Mouse (Mus musculus) hindbrain, embryonic 15.5 days (tissue): ENCODE results near the gene Mrc2. TPM values are rescaled to one million over a fixed set of nuclear protein-coding genes. Genes with fewer than 3 reads are reported as not detected.

ENCODE experiments used
- ATAC-seq: fragments of 200-750 bp; cut with Nextera tagmentation; 2 replicates; pipeline ENCODE4 v1.8.0; 2017; ENCODE audit warnings: low read depth, moderate number of reproducible peaks, moderate TSS enrichment; ENCODE audit not compliant: low FRiP score
- H3K27ac ChIP-seq: fragments of 300-500 bp; sonication (generic); replicated peaks from 2 replicates; pipeline ENCODE4 v1.5.1; 2015; ENCODE audit warnings: mild to moderate bottlenecking, inconsistent platforms
- H3K27me3 ChIP-seq: fragments of 300-500 bp; sonication (generic); 2 replicates; pipeline ENCODE4 v1.6.1; 2015; ENCODE audit warnings: control low read depth, inconsistent platforms
- H3K36me3 ChIP-seq: fragments of 300-500 bp; sonication (generic); 2 replicates; pipeline ENCODE4 v1.6.1; 2015; ENCODE audit warnings: control low read depth, inconsistent platforms
- H3K4me1 ChIP-seq: fragments of 300-500 bp; sonication (generic); replicated peaks from 2 replicates; pipeline ENCODE4 v1.6.1; 2015; ENCODE audit warnings: control low read depth, inconsistent platforms
- H3K4me2 ChIP-seq: fragments of 300-500 bp; sonication (generic); 2 replicates; pipeline ENCODE4 v1.6.1; 2015; ENCODE audit warnings: moderate library complexity, mild to moderate bottlenecking, inconsistent platforms
- H3K4me3 ChIP-seq: fragments of 300-500 bp; sonication (generic); 2 replicates; pipeline ENCODE4 v1.5.1; 2015; ENCODE audit warnings: mild to moderate bottlenecking, inconsistent platforms
- H3K9ac ChIP-seq: fragments of 300-500 bp; sonication (generic); 2 replicates; pipeline ENCODE4 v1.6.1; 2015; ENCODE audit warnings: inconsistent platforms
- H3K9me3 ChIP-seq: fragments of 300-500 bp; sonication (generic); 2 replicates; pipeline ENCODE4 v1.6.1; 2016; ENCODE audit warnings: control low read depth, inconsistent platforms
- WGBS: fragments of 180-500 bp; shearing (Covaris S2); methylation state at CpG from one replicate; pipeline ENCODE4 v1.1.7; 2015; 5-methylcytosine and 5-hydroxymethylcytosine counted together
- polyA plus RNA-seq: library from polyadenylated mRNA; unstranded; fragments of >200 nt; fragmentation: Nextera tagmentation; extraction: Ambion mirVana; gene quantifications from 2 replicates; pipeline ENCODE4 v1.2.1, GENCODE M21; 2015

Gene Mrc2
- polyA plus RNA-seq, 1 experiment from 2014 or later = 5.8 TPM

DNA sequence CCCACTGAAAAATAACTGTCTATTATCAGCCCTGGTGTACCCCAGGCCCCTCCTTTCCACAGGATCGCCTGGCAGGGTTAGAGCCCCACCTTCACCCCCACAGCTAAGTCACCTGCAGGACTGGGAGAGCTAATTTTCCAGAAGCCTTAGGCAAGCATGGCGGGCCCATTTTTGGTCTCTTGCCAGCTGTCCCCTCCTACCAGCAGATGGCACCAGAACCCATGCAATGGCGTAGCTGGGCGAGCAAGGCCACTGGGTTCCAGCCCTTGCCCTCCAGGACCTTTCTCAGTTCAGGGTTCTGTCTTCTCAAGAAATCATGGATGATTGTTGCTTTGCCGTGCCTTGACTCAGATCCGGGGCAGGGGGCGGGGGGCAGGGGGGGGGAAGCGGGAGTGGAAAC is 40.0 kb downstream of the Mrc2 start:
- H3K9me3 ChIP-seq = no peaks in the 10 kb centered on the region
- no peaks in the 10 kb centered on the region for H3K36me3 ChIP-seq
- H3K27me3 ChIP-seq = no peaks in the 10 kb centered on the region
- H3K27ac ChIP-seq = no peak overlapping the region
- no peak for ATAC-seq
- no peak overlapping the region for H3K9ac ChIP-seq
- peaks cover 9% of the 10 kb centered on the region; the same call in 1 of the 2 replicates for H3K4me1 ChIP-seq
- WGBS = 53% methylated on average over 8 of the region's 8 CpGs
- no peak overlapping the region for H3K4me3 ChIP-seq
- no peak overlapping the region for H3K4me2 ChIP-seq

DNA sequence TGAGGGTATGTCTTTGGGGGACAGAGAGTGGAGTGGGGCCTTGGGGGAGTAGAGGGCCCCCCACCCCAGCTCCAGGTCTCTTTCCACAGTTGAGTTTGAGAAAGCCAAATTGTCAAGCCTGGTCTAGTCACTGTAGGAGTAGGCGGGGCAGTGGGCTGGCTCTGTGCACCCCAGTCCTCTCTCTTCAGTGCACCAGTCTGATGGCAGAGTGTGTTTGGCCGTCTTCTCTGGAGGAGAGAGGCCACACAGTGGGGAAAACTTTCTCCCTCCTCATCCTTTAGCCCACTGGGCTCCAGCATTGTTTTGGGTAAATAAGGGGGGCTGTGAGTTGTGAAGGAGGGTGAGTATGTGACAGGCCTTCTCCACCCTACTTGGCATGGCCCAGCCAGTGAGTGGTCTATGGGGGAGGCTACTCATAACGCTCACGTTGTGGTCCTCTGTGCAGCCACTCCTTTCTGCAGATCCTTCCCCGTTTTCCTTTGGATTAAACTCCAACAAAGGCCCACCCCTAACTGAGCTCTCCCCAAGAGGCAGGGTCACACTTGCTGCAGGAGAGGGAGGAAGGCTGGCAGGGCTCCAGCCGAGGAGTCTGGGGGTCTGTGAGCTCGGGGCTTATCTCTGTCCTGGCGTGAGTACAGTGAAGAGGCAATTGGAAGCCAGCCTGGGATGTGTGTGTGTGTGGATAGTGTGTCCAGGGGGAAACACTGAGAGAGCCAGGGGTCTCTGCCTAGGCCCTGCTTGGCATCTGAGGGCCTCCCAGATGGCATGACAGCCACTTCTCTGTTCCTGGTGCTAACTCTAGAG is 41.6 kb downstream of the Mrc2 start:
- Histone ChIP-seq H3K9ac (no peak overlapping the region), H3K36me3 (no peaks in the 10 kb centered on the region), H3K4me3 (no peak overlapping the region), H3K9me3 (no peaks in the 10 kb centered on the region), H3K27me3 (no peaks in the 10 kb centered on the region), H3K4me1 (peaks cover 13% of the 10 kb centered on the region; the same call in 1 of the 2 replicates), H3K4me2 (no peak overlapping the region), H3K27ac (no peak overlapping the region)
- peak; percentile 33; the same call in 1 of the 2 replicates for ATAC-seq
- WGBS = 48% methylated on average over 8 of the region's 8 CpGs

DNA sequence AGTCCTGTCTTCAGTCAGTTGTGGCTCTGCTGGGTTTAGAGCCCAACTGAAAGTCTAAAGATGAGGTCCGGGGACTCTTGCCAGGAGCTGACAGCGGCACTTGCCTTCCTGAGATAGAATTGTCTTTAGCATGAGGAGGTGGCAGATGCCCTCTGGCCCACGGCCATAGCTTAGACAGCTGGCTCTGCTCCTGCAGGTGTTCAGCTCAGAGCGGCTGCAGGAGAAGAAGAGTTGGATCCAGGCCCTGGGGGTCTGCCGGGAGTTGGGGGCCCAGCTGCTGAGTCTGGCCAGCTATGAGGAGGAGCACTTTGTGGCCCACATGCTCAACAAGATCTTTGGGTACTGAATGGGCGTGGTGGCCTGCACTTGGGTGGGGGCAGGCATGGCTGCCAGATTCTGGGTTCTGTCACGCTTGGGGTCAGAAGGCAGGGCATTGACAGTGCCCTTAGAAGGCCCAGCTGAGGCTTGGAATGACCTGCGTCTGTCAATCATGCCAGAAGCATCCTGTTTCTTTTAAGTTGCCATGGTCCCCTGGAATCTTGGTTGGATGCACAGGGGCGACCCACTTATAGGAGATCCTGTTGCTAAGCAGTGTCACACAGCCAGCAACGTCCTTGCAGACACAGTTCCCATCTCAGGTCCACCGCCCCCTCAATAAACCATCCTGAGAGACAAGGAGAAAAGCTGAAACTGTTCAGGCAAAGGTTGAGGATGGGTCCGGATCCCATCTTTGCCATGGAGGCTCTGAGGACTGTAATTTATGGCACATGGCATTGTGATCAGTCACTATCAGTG is 46.4 kb downstream of the Mrc2 start:
- H3K4me1 ChIP-seq = 0 out of 2 replicates have a peak, but pooled peaks cover 4% of the 10 kb centered on the region
- H3K27ac ChIP-seq = no peak overlapping the region
- H3K4me3 ChIP-seq = no peak overlapping the region
- 62% methylated on average over 12 of the region's 12 CpGs for WGBS
- no peaks in the 10 kb centered on the region for H3K27me3 ChIP-seq
- H3K4me2 ChIP-seq = no peak overlapping the region
- no peaks in the 10 kb centered on the region for H3K9me3 ChIP-seq
- H3K9ac ChIP-seq = no peak overlapping the region
- H3K36me3 ChIP-seq = no peaks in the 10 kb centered on the region
- no peak for ATAC-seq

DNA sequence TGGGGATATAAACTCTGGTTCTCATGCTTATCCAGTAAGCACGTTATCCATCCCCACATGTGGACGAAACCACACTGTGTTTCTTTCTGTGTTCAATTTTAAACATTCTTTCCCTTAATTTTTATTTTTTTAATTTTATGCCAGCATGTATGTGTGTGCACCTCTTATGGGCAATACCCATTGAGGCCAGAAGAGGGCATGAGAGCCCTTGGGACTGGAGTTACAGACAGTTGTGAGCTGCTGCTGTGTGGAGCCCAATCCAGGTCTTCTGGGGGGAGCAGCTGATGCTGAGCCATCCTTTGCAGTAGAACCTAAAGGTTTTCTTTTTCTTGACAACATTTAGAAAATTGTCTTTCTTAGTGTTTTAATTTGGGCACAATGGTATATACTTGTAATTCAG is 52.8 kb downstream of the Mrc2 start:
- Histone ChIP-seq H3K4me1 (0 out of 2 replicates have a peak, but pooled peaks cover 4% of the 10 kb centered on the region), H3K9ac (no peak overlapping the region), H3K9me3 (no peaks in the 10 kb centered on the region), H3K27me3 (no peaks in the 10 kb centered on the region), H3K36me3 (no peaks in the 10 kb centered on the region), H3K4me3 (no peak overlapping the region), H3K4me2 (no peak overlapping the region), H3K27ac (no peak overlapping the region)
- WGBS = 78% methylated on average over 2 of the region's 2 CpGs
- no peak for ATAC-seq

DNA sequence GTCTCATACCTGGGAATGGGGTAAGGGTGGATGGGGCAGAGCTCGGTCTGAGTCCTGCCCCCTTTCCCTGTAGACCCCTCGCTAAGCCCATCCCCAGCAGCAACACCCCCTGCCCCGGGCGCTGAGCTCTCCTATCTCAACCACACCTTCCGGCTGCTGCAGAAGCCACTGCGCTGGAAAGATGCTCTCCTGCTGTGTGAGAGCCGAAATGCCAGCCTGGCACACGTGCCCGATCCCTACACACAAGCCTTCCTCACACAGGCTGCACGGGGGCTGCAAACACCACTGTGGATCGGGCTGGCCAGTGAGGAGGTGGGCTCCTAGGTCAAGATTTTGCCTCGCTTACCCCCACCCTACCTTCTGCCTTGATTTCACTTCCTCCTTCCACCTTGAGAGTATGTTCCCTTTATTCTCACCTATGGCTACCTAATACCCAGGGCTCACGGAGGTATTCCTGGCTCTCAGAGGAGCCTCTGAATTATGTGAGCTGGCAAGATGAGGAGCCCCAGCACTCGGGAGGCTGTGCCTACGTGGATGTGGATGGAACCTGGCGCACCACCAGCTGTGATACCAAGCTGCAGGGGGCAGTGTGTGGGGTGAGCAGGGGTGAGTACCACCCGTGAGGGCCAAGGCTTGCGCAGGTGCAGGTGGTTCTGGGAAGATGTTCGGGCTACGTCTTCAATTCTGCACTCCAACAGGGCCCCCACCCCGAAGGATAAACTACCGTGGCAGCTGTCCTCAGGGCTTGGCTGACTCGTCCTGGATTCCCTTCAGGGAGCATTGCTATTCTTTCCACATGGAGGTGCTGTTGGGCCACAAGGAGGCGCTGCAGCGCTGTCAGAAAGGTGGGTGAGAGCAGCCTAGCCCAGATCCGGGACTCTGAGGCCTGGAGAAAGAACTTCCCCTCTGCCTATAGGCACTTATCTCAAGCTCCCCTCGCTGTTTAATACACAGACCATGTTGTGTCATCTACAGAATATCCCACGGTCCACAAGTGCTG is 55.0 kb downstream of the Mrc2 start:
- H3K27ac ChIP-seq = no peak overlapping the region
- H3K9ac ChIP-seq = no peak overlapping the region
- H3K36me3 ChIP-seq = no peaks in the 10 kb centered on the region
- 54% methylated on average over 28 of the region's 28 CpGs for WGBS
- no peaks in the 10 kb centered on the region for H3K27me3 ChIP-seq
- peak; percentile 80 for ATAC-seq
- H3K4me2 ChIP-seq = peak overlapping the region; percentile 27; the same call in 1 of the 2 replicates
- 0 out of 2 replicates have a peak, but pooled peaks cover 4% of the 10 kb centered on the region for H3K4me1 ChIP-seq
- H3K9me3 ChIP-seq = no peaks in the 10 kb centered on the region
- H3K4me3 ChIP-seq = no peak overlapping the region

DNA sequence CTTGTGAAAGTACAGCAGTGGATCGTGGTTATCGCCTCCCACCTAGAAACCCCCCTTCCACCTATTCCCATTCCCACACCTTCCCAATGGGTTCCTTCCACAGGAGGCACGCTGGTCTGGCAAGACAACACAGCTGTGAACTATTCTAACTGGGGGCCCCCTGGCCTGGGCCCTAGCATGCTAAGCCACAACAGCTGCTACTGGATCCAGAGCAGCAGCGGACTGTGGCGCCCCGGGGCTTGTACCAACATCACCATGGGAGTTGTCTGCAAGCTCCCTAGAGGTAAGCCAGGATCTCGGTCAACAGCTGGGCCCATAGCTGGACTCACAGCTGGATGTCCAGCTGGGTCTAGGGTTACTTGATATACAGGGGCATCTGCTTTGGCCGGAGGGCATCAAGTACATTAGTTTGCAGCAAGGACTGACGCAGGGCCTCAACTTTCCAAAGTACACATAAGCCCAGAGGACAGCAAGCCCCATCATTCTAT is 56.1 kb downstream of the Mrc2 start:
- Histone ChIP-seq H3K27me3 (no peaks in the 10 kb centered on the region), H3K4me2 (no peak overlapping the region), H3K9ac (no peak overlapping the region), H3K36me3 (no peaks in the 10 kb centered on the region), H3K9me3 (no peaks in the 10 kb centered on the region), H3K27ac (no peak overlapping the region), H3K4me3 (no peak overlapping the region), H3K4me1 (peaks cover 11% of the 10 kb centered on the region)
- 93% methylated on average over 9 of the region's 9 CpGs for WGBS
- ATAC-seq = no peak

DNA sequence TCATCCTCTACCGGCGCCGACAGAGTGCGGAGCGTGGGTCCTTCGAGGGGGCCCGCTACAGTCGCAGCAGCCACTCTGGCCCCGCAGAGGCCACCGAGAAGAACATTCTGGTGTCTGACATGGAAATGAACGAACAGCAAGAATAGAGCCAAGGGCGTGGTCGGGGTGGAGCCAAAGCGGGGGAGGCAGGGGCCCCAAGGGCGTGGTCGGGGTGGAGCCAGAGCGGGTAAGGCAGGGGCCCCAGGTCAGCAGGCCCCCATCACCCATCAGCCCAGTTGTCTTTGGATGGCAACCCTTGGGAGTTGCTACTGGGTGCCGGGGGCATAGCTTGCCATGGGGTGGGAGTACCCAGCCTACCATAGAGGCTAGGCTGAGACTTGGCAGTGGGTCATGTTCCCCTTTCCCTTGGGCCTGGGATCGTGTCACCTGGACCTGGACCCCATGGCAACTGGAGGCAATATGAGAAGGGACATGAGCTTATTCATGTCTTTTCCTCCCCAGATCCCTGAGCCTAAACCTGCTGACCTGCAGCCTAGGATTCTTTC is 57.4 kb downstream of the Mrc2 start:
- ATAC-seq = no peak
- Histone ChIP-seq H3K4me2 (no peak overlapping the region), H3K27me3 (no peaks in the 10 kb centered on the region), H3K9ac (no peak overlapping the region), H3K27ac (no peak overlapping the region), H3K9me3 (no peaks in the 10 kb centered on the region), H3K4me3 (no peak overlapping the region), H3K36me3 (no peaks in the 10 kb centered on the region), H3K4me1 (peaks cover 12% of the 10 kb centered on the region)
- 93% methylated on average over 19 of the region's 19 CpGs for WGBS

DNA sequence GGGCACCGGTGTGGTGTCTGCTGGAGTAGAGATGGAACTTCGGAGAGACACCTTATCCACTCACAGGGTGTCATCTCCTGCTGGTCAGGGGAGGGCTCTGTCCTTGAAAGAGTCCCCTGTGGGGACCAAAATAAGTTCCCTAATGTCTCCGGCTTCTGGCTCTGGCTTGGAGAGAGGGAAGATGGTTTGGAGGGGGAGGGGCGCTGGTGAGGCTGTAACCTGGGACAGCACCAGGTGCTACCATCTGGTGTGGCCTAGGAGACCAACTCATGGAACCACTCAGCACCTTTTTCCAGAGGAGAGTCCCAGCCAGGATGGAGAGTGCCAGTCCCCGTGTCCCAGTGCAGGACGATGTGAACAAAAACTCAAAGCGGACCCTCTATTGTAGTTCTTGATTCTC is 58.2 kb downstream of the Mrc2 start:
- Histone ChIP-seq H3K4me3 (no peak overlapping the region), H3K27me3 (no peaks in the 10 kb centered on the region), H3K4me1 (peaks cover 12% of the 10 kb centered on the region), H3K9ac (no peak overlapping the region), H3K4me2 (no peak overlapping the region), H3K9me3 (no peaks in the 10 kb centered on the region), H3K27ac (no peak overlapping the region), H3K36me3 (no peaks in the 10 kb centered on the region)
- 94% methylated on average over 7 of the region's 7 CpGs for WGBS
- ATAC-seq = no peak

DNA sequence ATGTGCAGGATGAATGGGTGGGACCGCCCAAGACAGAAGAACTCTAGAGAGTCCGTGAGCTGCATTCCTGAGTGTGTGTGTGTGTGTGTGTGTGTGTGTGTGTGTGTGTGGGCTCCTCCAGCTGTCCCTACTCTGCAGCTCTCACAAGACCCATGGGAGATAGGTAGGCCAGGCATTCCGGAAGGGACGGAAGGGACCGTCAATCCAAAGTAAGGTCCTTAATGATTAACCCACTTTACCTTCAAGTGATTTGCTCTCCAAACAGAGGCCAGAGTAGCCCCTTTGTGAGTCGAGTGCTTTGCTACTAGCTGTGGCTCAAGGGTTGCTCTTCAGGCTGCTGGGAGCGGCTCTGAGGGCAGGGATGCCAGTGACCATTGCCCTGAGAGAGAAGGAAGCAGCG is 59.7 kb downstream of the Mrc2 start:
- H3K27me3 ChIP-seq = no peaks in the 10 kb centered on the region
- no peak overlapping the region for H3K4me2 ChIP-seq
- peaks cover 12% of the 10 kb centered on the region for H3K4me1 ChIP-seq
- H3K9me3 ChIP-seq = no peaks in the 10 kb centered on the region
- no peaks in the 10 kb centered on the region for H3K36me3 ChIP-seq
- 64% methylated on average over 8 of the region's 8 CpGs for WGBS
- H3K27ac ChIP-seq = no peak overlapping the region
- H3K4me3 ChIP-seq = no peak overlapping the region
- no peak overlapping the region for H3K9ac ChIP-seq
- ATAC-seq = no peak

DNA sequence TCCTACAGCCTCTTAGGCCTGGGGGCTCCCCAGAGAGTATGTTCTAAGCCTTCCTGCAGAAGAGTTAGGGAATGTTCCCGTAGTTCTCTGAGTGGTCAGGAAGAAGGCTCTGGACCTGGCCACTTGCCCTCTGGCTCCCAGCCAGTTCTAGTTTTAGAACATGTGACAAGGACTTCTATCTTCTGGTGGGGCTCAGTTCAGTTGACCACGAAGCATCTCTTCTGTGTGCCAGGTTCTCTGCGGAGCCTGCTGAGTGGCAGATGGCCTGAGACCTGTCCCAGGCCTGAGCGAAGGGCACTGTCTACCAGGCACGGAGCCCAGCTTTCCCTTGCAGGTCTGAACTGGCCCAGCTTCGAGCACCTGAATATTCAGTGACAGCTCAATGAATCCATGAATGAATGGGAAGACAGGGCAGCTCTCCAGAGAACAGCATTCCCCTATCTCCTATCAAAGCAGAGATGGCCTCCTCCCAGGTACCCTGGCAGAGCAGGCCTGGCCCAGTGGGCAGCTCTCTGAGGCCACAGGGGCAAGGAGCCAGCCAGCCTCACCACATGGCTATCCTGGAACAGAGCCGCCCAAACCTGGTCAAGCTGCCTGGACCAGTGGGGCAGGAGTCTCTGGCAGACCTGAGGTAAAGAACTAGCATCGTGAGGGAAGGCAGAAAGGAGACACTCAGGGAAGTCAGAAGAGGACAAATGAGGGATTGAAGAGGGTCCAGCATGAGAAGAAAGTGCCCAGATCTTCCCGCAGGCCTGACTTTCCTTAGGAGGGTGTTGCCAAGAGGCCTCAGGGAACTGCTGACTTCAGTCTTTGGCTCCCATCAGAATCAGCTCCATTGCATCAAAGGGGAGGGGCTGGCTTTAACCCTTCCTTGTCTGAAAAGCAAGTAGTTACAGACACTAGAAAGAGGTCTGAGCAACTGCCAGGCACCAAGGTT is 60.8 kb downstream of the Mrc2 start:
- WGBS = 57% methylated on average over 9 of the region's 9 CpGs
- no peak overlapping the region for H3K4me3 ChIP-seq

More for the DNA sequence above, 60.8 kb downstream of the Mrc2 start:
- H3K4me1 ChIP-seq = peaks cover 8% of the 10 kb centered on the region
- H3K4me2 ChIP-seq = no peak overlapping the region
- H3K27ac ChIP-seq = no peak overlapping the region; the same call in 1 of the 2 replicates
- H3K9me3 ChIP-seq = no peaks in the 10 kb centered on the region
- ATAC-seq = peak; percentile 76
- H3K27me3 ChIP-seq = no peaks in the 10 kb centered on the region
- no peaks in the 10 kb centered on the region for H3K36me3 ChIP-seq
- H3K9ac ChIP-seq = no peak overlapping the region
